Mouse (Mus musculus): ENCODE data around the gene Ppp2r1b. TPM values are rescaled to one million over a fixed set of nuclear protein-coding genes. Genes with fewer than 3 reads are reported as not detected.

The Ppp2r1b gene
- total RNA-seq, 2 experiments from 2014 or later, result 35.8 to 35.9 TPM

GRCm38 (mm10) chr9:50863824-50864223, 18.7 kb downstream of the Ppp2r1b start:
- no peak for DNase-seq (ENCODE audit: low spot score in 2 of 2)

- DNase-seq (ENCODE audit: low spot score in 2 of 2), result no peak
These were observed 19.8 kb downstream of the Ppp2r1b start for GRCm38 (mm10) chr9:50864877-50865276.

GRCm38 (mm10) chr9:50865803-50866202, 20.7 kb downstream of the Ppp2r1b start:
- DNase-seq (ENCODE audit: low spot score in 2 of 2), result no peak

GRCm38 (mm10) chr9:50867015-50867414, 21.9 kb downstream of the Ppp2r1b start:
- no peak for DNase-seq (ENCODE audit: low spot score in 2 of 2)

- no peak for DNase-seq (ENCODE audit: low spot score in 2 of 2)
These were observed 23.1 kb downstream of the Ppp2r1b start for GRCm38 (mm10) chr9:50868182-50868581.

- no peak for DNase-seq (ENCODE audit: low spot score in 2 of 2)
These were observed 28.1 kb downstream of the Ppp2r1b start for GRCm38 (mm10) chr9:50873210-50873609.

GRCm38 (mm10) chr9:50874031-50874430, 28.9 kb downstream of the Ppp2r1b start:
- DNase-seq (ENCODE audit: low spot score in 2 of 2), result no peak

- no peak for DNase-seq (ENCODE audit: low spot score in 2 of 2)
These were observed 30.4 kb downstream of the Ppp2r1b start for GRCm38 (mm10) chr9:50875470-50875869.

- no peak for DNase-seq (ENCODE audit: low spot score in 2 of 2)
These were observed 31.2 kb downstream of the Ppp2r1b start for GRCm38 (mm10) chr9:50876287-50876686.

- DNase-seq (ENCODE audit: low spot score in 2 of 2), result no peak
These were observed 32.3 kb downstream of the Ppp2r1b start for GRCm38 (mm10) chr9:50877431-50877830.

GRCm38 (mm10) chr9:50882183-50882582, 37.1 kb downstream of the Ppp2r1b start:
- DNase-seq (ENCODE audit: low spot score in 2 of 2), result no peak

GRCm38 (mm10) chr9:50884093-50884492, 39.0 kb downstream of the Ppp2r1b start:
- no peak for DNase-seq (ENCODE audit: low spot score in 2 of 2)

- no peak for DNase-seq (ENCODE audit: low spot score in 2 of 2)
These were observed 39.9 kb downstream of the Ppp2r1b start for GRCm38 (mm10) chr9:50884741-50885599.

GRCm38 (mm10) chr9:50885600-50885987, 40.5 kb downstream of the Ppp2r1b start:
- no peak for DNase-seq (ENCODE audit: low spot score in 2 of 2)

GRCm38 (mm10) chr9:50886870-50887269, 41.8 kb downstream of the Ppp2r1b start:
- DNase-seq (ENCODE audit: low spot score in 2 of 2), result no peak

- no peak for DNase-seq (ENCODE audit: low spot score in 2 of 2)
These were observed 42.2 kb downstream of the Ppp2r1b start for GRCm38 (mm10) chr9:50887351-50887750.

- no peak for DNase-seq (ENCODE audit: low spot score in 2 of 2)
These were observed 44.1 kb downstream of the Ppp2r1b start for GRCm38 (mm10) chr9:50889211-50889610.

GRCm38 (mm10) chr9:50889964-50890363, 44.9 kb downstream of the Ppp2r1b start:
- DNase-seq (ENCODE audit: low spot score in 2 of 2), result no peak

- no peak for DNase-seq (ENCODE audit: low spot score in 2 of 2)
These were observed 45.5 kb downstream of the Ppp2r1b start for GRCm38 (mm10) chr9:50890494-50891090.

GRCm38 (mm10) chr9:50893665-50894064, 48.6 kb downstream of the Ppp2r1b start:
- DNase-seq (ENCODE audit: low spot score in 2 of 2), result peak; percentile 42 to 58

- no peak for DNase-seq (ENCODE audit: low spot score in 2 of 2)
These were observed 55.2 kb downstream of the Ppp2r1b start for GRCm38 (mm10) chr9:50900026-50900920.
